Mouse (Mus musculus) urinary bladder, postnatal 36 days (tissue): ENCODE measurements around the gene Nckap5.

Experiments used
- DNase-seq, 2 experiments: peaks; one replicate each; pipeline ENCODE4 v3.0.0; 2022; ENCODE audit warnings: low spot score in 2 of 2, mixed read lengths in 1 of 2

Gene Nckap5

DNA sequence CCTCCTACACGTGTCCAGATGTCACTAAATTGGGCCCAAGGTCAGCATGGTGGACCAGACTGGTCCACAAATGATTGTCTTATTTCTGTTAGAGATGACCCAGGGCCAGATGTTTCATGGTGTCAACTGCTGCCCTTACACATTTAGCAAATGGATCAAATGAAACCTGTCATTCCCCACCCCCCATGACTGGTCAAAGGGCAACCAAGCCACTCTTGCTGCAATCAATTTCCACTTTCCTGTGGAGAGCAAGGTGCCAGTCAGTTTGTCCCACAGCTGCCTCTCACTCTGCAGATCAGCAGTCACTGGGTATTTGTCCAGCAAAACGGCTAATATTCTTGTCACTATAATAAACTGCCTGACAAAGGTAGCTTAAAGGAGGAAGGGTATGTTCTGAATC lies 463.9 kb downstream of the Nckap5 start:
- DNase-seq = no peak

DNA sequence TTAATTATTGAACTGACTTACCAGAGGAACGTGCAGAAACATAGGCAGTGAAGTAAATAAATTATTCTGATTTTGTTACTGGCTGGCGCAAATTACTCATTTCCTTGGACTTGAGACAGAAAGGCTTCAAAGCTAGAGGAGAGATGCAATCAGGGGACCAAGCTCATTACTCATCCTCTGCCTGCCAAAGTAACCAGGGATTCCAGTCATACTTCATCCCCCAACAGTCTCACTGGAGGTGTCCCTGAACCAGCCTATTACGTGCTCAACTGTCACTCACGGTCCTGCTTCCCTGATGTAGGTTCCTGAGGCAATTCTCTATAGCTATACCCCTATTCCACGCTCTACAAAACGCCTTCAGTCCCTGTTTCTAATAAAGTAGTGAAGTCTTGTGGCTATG lies 466.0 kb downstream of the Nckap5 start:
- no peak for DNase-seq

DNA sequence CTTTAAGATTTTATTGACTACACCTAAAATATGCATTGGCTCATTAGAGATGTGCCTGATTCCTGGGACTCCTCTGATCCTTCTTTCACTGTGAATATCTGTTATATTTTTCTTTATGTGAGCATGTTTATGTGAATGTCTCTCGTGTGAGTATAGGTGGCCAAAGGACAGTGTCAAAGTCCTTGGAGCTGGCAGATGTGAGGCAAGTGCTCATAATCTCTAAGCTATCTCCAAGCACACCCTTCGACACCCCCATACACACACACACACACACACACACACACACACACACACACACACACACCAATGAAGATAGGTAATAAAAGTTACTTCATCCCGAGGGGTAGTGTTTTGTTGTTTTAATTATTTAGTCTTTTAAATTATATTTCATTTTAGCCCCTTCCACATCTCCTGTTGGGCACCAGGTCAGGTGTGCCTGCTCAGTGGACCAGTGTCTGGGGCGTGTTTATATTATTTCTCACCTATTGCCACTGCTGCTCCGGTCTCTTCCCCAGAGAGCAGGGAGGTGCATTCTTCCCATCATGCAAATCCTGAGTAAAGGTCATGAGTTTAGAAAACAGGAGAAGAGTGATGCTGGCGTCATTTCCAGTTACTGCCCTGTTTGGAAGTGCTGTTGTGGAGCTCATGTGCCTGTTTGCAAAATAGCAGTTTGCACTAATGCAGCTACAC lies 469.9 kb downstream of the Nckap5 start:
- DNase-seq = no peak

GRCm38 (mm10) chr1:126360111-126360510 lies 470.5 kb downstream of the Nckap5 start:
- DNase-seq = no peak

- no peak for DNase-seq
Measured at GRCm38 (mm10) chr1:126341806-126342205, 488.8 kb downstream of the Nckap5 start.

DNA sequence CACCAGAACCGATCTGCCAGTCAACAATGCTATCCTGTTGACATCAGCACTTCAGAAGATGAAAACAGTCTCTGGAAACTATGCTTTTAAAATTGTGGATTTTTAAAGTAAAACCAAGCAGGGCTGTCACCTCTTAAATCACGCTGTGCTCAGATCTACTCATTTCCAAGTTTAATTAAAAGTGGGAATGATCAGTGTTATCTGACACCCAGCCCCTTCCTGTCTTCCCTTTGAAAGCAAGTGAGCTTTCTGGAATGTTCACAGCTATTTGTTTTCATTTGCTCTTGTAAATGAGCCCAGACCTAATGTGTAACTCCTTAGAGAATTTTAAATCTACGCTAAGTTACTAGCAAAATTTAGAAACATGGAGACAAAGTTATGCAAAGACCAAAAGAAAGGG lies 491.3 kb downstream of the Nckap5 start:
- DNase-seq = no peak

GRCm38 (mm10) chr1:126334202-126334601 lies 496.4 kb downstream of the Nckap5 start:
- no peak for DNase-seq

DNA sequence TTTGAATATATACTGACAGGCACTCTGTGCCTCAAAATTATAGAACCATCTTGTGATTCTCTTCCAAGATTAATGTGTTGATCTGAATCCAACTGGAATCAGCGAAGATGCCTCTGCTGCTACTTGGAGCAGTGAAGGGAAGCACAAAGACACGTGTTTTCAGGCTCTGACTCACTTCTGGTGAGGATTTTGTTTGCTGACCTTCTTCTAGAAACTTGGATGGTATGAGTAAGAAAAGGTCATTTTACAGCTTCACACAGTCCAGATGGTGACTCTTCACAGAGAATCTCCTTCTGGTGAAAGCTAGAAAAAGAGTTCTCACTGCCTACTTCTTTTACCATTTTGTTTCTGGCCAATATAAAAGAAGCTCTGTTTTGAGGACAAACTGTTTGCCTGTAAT lies 498.6 kb downstream of the Nckap5 start:
- no peak for DNase-seq

DNA sequence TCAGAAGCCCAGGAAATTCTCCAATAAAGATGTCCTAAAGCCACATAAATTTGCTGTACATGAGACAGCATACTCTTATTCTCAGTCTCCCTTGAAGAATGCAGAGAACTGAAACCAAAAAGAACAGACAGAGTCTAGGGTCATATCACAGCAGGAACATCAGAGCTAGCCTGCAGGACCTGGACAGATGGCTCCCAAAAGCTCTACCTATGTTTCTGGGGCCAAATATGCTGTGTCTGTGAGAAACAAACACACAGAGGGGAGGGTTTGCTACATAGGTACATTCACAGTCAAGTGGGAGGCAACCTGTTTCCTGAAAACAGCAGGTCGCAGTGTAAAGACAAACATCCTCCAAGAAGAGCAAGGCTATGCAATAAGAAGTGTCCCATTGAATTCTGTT lies 509.9 kb downstream of the Nckap5 start:
- no peak for DNase-seq

DNA sequence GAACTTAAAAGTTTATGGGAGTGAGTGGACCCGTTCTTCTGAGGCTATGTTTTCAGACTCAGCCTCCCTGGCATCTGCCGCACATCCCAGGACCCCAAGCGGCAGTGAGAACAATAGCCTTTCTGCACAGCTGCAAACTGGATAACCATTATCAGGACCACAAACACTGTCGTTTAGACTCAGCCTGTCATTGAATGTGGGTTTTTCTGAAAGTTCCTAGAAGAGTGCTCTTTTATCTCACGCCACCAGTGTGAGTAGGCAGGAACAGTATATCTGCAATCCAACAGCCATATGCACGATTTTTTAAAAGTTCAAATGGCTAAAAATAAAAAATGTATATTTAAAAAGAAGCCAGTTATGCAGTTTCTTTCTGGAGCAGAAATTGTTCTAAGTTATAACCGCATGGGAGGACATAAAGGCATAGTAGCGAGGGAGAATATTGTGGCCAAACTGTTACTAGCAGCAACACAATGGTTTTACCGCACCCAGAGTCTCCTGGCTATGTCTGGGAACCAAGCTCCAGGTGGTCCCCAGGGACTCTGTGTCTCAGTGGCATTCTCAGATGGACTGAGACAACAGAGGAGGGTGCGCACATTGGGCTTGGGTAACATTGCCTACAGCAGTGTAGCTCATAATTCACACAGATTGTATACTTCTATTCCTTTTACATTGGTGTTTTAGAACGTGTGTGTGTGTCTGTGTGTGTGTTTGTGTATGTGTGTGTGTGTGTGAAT lies 512.6 kb downstream of the Nckap5 start:
- no peak for DNase-seq

DNA sequence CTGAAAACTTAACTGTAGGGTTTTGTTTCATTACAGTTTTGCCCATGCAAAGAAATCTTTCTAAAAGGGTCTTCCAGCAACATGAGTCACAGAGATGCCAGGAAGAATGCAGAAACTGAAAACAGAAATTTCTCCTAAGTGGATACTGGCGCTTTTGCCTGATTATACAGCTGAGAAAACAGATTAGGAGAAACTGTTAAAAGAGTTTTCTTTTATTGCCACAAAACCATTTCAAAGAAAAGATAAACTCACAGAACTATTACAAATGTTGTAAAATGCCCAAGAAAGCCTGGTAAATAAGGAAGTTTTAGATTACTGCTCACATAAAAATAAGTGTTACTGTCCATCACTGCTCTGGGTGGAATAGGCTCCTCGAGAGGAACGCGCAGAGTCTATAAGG lies 513.3 kb downstream of the Nckap5 start:
- DNase-seq = no peak

DNA sequence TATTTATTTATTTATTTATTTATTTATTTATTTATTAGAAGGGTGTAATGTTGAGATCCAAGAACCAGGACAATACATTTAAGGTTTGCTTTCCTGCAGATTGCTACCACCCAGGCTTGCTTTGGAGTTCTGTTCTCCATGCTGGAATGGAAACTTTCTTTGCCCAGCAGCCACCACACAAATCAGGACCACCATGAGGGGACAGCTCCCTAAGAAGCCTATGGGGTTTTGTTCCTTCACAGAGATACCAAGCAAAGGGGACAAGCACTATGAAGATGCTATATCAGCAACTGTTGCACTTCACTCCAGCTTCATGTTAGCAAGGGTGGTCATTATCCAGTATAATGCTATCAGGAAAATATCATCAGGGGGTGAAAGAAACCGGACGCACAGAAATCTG lies 513.7 kb downstream of the Nckap5 start:
- DNase-seq = no peak

- DNase-seq = no peak
Measured at GRCm38 (mm10) chr1:126301129-126301528, 529.5 kb downstream of the Nckap5 start.

- DNase-seq = no peak
Measured at GRCm38 (mm10) chr1:126264931-126265330, 565.7 kb downstream of the Nckap5 start.

DNA sequence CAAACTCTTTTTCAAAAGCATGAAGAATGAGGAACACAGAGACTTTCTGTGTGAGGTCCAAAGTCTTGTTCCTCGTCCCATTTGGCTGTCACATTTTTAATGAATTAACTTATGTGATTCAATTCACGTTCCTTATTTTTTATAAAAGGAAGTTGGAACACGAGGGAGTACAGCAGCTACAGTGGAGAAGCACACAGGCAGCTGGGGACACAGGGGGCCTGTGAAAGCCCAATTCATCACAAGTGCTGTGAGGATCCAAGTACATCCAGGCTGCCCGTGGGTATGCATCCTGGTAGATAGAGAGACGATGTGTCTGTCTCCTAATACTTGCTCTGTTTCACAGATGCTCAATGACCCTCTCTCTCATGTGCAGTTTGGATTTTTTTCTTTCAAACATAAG lies 576.2 kb downstream of the Nckap5 start:
- no peak for DNase-seq

DNA sequence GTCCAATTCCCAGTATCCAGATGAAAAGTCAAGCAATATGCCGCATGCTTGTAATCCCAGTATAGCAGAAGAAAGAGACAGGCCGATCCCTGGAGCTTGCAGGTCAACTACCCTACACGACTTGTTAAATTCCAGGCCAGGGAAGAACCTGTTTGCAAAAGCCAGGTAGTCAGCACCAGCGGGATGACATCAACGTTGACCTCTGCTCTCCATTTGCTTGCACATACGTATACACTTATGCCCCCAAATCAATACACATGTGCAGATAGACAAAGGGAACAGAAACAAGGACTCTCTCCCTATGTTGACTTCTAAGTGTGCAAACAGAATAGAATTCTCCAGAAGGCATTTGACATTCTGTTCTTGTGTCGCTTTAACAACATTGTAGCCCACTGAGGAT lies 576.7 kb downstream of the Nckap5 start:
- no peak for DNase-seq

GRCm38 (mm10) chr1:126233196-126233595 lies 597.4 kb downstream of the Nckap5 start:
- no peak for DNase-seq

- DNase-seq = no peak
Measured at GRCm38 (mm10) chr1:126231199-126231598, 599.4 kb downstream of the Nckap5 start.

- DNase-seq = no peak
Measured at GRCm38 (mm10) chr1:126210212-126210611, 620.4 kb downstream of the Nckap5 start.

GRCm38 (mm10) chr1:126209743-126210142 lies 620.9 kb downstream of the Nckap5 start:
- DNase-seq = no peak

- DNase-seq = peak in 1 of 2 experiments; percentile 9
Measured at GRCm38 (mm10) chr1:126209131-126209530, 621.5 kb downstream of the Nckap5 start.

- DNase-seq = no peak
Measured at GRCm38 (mm10) chr1:126196937-126197336, 633.7 kb downstream of the Nckap5 start.

- DNase-seq = no peak
Measured at GRCm38 (mm10) chr1:126190353-126190752, 640.2 kb downstream of the Nckap5 start.
